Mouse (Mus musculus): ENCODE results near the gene Alox5. TPM values are rescaled to one million over a fixed set of nuclear protein-coding genes. Genes with fewer than 3 reads are reported as not detected.

Alox5 gene
- polyA plus RNA-seq, 1 experiment from 2014 or later, result 0.87 TPM

DNA sequence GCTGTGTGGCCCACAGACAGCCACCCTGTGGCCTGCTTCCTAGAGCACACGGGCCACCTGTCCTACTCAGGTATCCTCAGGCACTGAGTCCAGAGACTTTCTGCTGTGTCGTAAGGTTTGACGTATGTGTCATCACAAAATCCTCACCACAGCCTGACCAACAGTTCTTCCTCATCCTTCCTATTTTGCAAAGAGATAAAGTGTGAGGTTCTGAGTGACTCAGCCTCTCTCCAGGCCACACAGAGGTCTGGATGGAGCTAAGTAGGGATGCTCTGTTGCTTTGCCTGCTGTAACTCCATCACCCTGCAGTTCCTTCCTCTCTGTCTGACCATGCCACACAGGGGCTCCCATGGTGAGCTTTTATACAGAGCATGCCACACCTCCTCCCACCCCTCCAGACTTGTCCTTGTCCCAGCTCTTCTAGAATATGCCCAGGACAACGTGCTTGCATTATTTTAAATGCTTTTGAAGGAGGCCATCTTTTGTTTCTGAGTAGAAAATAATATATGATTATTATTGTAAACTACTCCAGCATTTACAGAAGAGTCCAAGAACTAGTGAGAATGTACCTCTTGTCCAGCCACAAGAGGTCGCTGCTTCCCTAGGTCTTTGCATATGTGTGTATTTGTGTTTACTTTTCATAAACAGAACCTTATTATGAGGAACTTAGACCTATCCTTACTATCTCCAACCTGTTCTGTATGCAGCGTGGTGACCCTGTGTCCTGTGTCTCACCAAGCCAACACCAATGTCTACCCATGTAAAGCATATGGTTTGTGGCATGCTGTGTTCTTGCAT is 43.3 kb downstream of the Alox5 start:
- peak; percentile 22; the same call in 1 of the 2 replicates for TF ChIP-seq CTCF (IDR thresholded peaks at IDR 0.05; ENCODE audit: low read depth)
- WGBS, result 58% methylated on average over 6 of the region's 6 CpGs
- Histone ChIP-seq H3K27ac (ENCODE audit: low read depth) (no peak overlapping the region), H3K9me3 (ENCODE audit: low read depth, low read length) (no peaks in the 10 kb centered on the region), H3K4me3 (ENCODE audit: low read depth, low read length) (no peak overlapping the region), H3K36me3 (ENCODE audit: insufficient read depth) (no peaks in the 10 kb centered on the region), H3K4me1 (ENCODE audit: insufficient read depth) (no peaks in the 10 kb centered on the region), H3K4me2 (no peak overlapping the region), H3K27me3 (ENCODE audit: insufficient read depth, low read length) (no peaks in the 10 kb centered on the region), H3K9ac (no peak overlapping the region)
- peak; percentile 47 for DNase-seq
- ATAC-seq (ENCODE audit: insufficient read depth), result no peak

DNA sequence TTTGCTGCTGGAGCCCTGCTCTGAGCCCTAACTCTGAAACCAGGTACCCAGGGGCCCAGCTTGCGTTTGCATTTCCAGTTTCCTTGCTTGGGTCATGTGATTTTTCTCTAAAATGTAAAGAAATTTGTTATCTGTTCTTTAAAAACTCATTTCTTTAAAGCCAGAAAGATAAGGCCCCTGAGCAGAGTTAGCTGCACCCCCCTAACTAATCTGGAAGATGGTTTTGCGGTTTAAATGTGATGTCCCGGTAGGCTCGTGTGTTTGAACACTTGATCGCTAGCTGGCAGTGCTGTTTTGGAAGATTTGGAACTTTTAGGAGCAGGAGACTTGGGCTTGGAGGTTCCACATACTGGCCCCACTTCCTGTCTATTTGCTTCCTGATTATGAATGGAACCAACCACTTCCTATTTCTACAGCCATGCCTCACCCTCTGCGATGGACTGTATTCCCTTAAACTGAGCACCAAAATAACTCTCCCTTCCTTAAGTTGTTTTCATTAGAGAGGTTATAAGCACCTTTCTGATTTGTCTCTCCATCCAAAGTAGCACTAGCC is 44.9 kb downstream of the Alox5 start:
- no peak overlapping the region for H3K27ac ChIP-seq (ENCODE audit: low read depth)
- WGBS, result 78% methylated on average over 6 of the region's 6 CpGs

DNA sequence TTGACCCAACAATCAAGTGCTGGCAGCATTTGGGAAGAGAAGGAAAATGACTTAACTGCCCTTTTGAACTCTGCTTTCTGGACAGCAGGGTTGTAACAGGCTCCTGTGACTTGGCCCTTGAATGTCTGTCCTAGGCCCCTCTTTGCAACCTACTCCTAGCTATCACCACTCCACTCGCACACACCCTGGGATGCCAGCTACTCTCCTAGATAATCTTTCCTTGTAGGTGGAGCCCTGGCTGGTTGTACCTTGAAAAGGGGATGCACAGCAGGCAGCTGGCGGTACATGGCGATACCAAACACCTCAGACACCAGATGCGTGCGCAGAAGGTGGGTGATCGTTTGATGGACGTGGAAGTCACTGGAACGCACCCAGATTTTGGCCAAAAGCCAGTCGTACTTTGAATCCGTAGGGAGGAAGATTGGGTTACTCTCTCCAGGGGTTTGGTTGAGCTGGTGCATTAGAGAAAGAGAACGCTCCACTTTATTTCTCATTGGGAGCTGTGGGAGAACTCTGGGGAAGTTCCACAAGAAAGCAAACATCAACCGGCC is 45.8 kb downstream of the Alox5 start:
- no peak overlapping the region for H3K4me3 ChIP-seq (ENCODE audit: low read depth, low read length)
- H3K4me1 ChIP-seq (ENCODE audit: insufficient read depth), result no peaks in the 10 kb centered on the region
- TF ChIP-seq CTCF (IDR thresholded peaks at IDR 0.05; ENCODE audit: low read depth), result no peak
- ATAC-seq (ENCODE audit: insufficient read depth) (no peak), DNase-seq (no peak)
- H3K9ac ChIP-seq, result no peak overlapping the region
- no peaks in the 10 kb centered on the region for H3K9me3 ChIP-seq (ENCODE audit: low read depth, low read length)
- H3K36me3 ChIP-seq (ENCODE audit: insufficient read depth), result peaks cover 4% of the 10 kb centered on the region; the same call in 1 of the 2 replicates
- H3K27ac ChIP-seq (ENCODE audit: low read depth), result no peak overlapping the region
- 80% methylated on average over 12 of the region's 12 CpGs for WGBS
- no peak overlapping the region for H3K4me2 ChIP-seq
- H3K27me3 ChIP-seq (ENCODE audit: insufficient read depth, low read length), result no peaks in the 10 kb centered on the region

More for the DNA sequence above, 44.9 kb downstream of the Alox5 start:
- Histone ChIP-seq H3K9ac (no peak overlapping the region), H3K36me3 (ENCODE audit: insufficient read depth) (no peaks in the 10 kb centered on the region), H3K9me3 (ENCODE audit: low read depth, low read length) (no peaks in the 10 kb centered on the region), H3K4me2 (no peak overlapping the region), H3K4me1 (ENCODE audit: insufficient read depth) (no peaks in the 10 kb centered on the region), H3K27me3 (ENCODE audit: insufficient read depth, low read length) (no peaks in the 10 kb centered on the region), H3K4me3 (ENCODE audit: low read depth, low read length) (no peak overlapping the region)
- ATAC-seq (ENCODE audit: insufficient read depth) (no peak), DNase-seq (no peak)
- no peak for TF ChIP-seq CTCF (IDR thresholded peaks at IDR 0.05; ENCODE audit: low read depth)

DNA sequence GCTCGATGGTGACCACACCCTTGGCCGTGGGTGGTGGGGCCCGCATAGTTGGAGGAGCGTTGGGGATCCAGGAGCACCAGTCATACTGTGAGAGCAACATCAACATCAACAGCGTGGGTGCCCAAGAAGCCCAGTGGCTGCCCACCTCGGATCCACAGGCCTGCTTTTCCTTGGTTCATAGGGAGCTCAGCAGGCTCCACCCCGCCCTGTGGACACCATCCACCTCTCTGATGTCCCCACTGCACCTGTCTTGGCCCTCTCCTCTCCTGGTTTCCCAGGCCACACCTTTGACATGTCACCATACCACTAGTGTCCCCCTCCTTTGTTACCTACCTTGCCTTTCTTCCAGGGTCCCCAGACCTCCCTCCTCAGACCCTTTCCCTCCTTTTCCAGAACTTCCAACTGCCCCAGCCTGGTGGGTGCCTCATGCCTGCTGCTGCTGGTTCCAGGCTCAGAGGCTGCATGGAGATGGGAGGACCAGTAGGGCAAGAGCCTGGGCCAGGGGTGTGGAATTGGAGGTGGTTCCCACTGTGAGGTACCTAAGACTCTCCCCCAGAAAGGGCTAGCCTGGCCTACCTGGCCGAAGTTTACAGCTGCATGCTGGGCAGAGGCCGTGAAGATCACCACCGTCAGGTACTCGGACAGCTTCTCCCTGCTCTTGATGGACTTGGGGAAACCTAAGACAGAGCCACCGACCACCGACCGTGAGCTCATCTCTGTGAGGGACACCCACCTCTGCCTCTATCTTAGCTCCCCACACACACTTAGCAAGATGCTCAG is 48.2 kb downstream of the Alox5 start:
- TF ChIP-seq CTCF (IDR thresholded peaks at IDR 0.05; ENCODE audit: low read depth), result no peak
- WGBS, result 89% methylated on average over 14 of the region's 14 CpGs
- Histone ChIP-seq H3K27ac (ENCODE audit: low read depth) (no peak overlapping the region), H3K4me2 (no peak overlapping the region), H3K36me3 (ENCODE audit: insufficient read depth) (peaks cover 5% of the 10 kb centered on the region; the same call in 1 of the 2 replicates), H3K27me3 (ENCODE audit: insufficient read depth, low read length) (no peaks in the 10 kb centered on the region), H3K4me3 (ENCODE audit: low read depth, low read length) (no peak overlapping the region), H3K9me3 (ENCODE audit: low read depth, low read length) (no peaks in the 10 kb centered on the region), H3K4me1 (ENCODE audit: insufficient read depth) (no peaks in the 10 kb centered on the region), H3K9ac (no peak overlapping the region)
- DNase-seq (no peak), ATAC-seq (ENCODE audit: insufficient read depth) (no peak)

DNA sequence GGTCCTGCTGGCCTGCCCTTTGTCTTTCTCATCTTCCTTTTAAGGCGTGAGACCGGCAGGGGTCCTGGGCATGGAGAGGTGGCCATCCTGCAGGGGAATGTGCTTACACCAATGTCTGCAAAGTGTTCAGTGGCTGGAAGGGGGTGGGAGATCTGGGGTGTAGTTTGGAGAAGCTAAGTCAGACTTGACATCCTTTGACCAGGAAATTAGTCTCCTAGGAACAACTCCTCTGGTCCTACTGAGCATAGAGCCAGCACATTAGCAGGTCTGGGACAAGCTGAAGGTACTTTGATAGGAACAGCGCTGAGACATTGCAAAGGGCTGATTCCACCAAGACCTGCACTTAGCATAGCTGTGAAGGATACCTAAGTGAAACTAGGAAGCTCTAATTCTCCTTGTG is 49.3 kb downstream of the Alox5 start:
- Histone ChIP-seq H3K4me3 (ENCODE audit: low read depth, low read length) (no peak overlapping the region), H3K27me3 (ENCODE audit: insufficient read depth, low read length) (no peaks in the 10 kb centered on the region), H3K27ac (ENCODE audit: low read depth) (no peak overlapping the region), H3K9ac (no peak overlapping the region), H3K4me1 (ENCODE audit: insufficient read depth) (no peaks in the 10 kb centered on the region), H3K4me2 (no peak overlapping the region), H3K36me3 (ENCODE audit: insufficient read depth) (peaks cover 5% of the 10 kb centered on the region; the same call in 1 of the 2 replicates), H3K9me3 (ENCODE audit: low read depth, low read length) (no peaks in the 10 kb centered on the region)
- ATAC-seq (ENCODE audit: insufficient read depth) (no peak), DNase-seq (no peak)
- whole genome bisulfite sequencing, result 86% methylated on average over 3 of the region's 3 CpGs
- TF ChIP-seq CTCF (IDR thresholded peaks at IDR 0.05; ENCODE audit: low read depth), result no peak

DNA sequence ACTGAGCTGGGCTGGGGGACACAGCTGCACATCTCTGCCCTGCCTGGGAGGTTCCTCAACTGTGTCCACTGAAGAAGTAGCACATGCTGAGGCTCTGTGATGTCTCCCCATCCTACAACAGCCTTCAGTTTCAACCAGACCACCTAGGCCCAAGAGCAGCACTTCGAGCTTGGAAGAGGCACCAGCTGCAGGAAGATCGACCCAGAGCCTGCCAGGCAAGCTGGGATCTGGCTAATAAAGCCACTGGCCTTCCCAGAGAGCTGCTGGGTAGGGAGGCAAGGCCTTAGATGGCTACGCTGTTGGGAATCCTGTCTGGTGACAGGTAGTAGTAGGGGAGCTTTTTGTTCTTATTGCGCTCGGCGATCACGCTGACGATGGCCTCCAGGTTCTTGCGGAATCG is 50.5 kb downstream of the Alox5 start:
- no peaks in the 10 kb centered on the region for H3K9me3 ChIP-seq (ENCODE audit: low read depth, low read length)
- ATAC-seq (ENCODE audit: insufficient read depth) (no peak), DNase-seq (no peak)
- 96% methylated on average over 10 of the region's 10 CpGs for WGBS
- no peaks in the 10 kb centered on the region for H3K27me3 ChIP-seq (ENCODE audit: insufficient read depth, low read length)
- H3K4me1 ChIP-seq (ENCODE audit: insufficient read depth), result no peaks in the 10 kb centered on the region
- no peak overlapping the region for H3K9ac ChIP-seq
- no peak overlapping the region for H3K4me2 ChIP-seq
- no peak overlapping the region for H3K4me3 ChIP-seq (ENCODE audit: low read depth, low read length)
- no peak for TF ChIP-seq CTCF (IDR thresholded peaks at IDR 0.05; ENCODE audit: low read depth)
- H3K36me3 ChIP-seq (ENCODE audit: insufficient read depth), result peaks cover 9% of the 10 kb centered on the region; the same call in 1 of the 2 replicates
- no peak overlapping the region for H3K27ac ChIP-seq (ENCODE audit: low read depth)

All from lung, embryonic 14.5 days (tissue).